Mouse (Mus musculus) heart, postnatal 0 days (tissue): Measurements from ENCODE around the gene Higd1b. TPM values are rescaled to one million over a fixed set of nuclear protein-coding genes. Genes with fewer than 3 reads are reported as not detected.

Experiments used
- ATAC-seq: fragments of 200-750 bp; cut with Nextera tagmentation; 2 replicates; pipeline ENCODE4 v1.8.0; 2017; ENCODE audit warnings: low read depth, moderate number of reproducible peaks, moderate library complexity; ENCODE audit not compliant: insufficient read depth
- DNase-seq: peaks from one replicate; pipeline ENCODE4 v3.0.0-alpha.2; 2016; ENCODE audit warnings: low spot score
- H3K27ac ChIP-seq: fragments of 300-500 bp; sonication (generic); 2 replicates; pipeline ENCODE4 v1.5.1; 2014; ENCODE audit warnings: low read depth, mild to moderate bottlenecking
- H3K27me3 ChIP-seq: fragments of 300-500 bp; sonication (generic); 2 replicates; pipeline ENCODE4 v1.6.1; 2014; ENCODE audit warnings: low read length, mixed read lengths; ENCODE audit not compliant: control insufficient read depth, insufficient read depth
- H3K36me3 ChIP-seq: fragments of 300-500 bp; sonication (generic); replicated peaks from 2 replicates; pipeline ENCODE4 v1.6.1; 2014; ENCODE audit warnings: low read length, mixed read lengths; ENCODE audit not compliant: control insufficient read depth, insufficient read depth
- H3K4me1 ChIP-seq: fragments of 300-500 bp; sonication (generic); 2 replicates; pipeline ENCODE4 v1.6.1; 2014; ENCODE audit warnings: antibody characterized with exemption; ENCODE audit not compliant: control insufficient read depth, insufficient read depth
- H3K4me2 ChIP-seq: fragments of 300-500 bp; sonication (generic); 2 replicates; pipeline ENCODE4 v1.6.1; 2014; ENCODE audit warnings: low read depth, mild to moderate bottlenecking, low read length, moderate library complexity
- H3K4me3 ChIP-seq: fragments of 300-500 bp; sonication (generic); 2 replicates; pipeline ENCODE4 v1.5.1; 2014; ENCODE audit warnings: low read depth, low read length
- H3K9ac ChIP-seq: fragments of 300-500 bp; sonication (generic); replicated peaks from 2 replicates; pipeline ENCODE4 v1.6.1; 2014; ENCODE audit warnings: low read depth, low read length, mixed read lengths
- H3K9me3 ChIP-seq: fragments of 300-500 bp; sonication (generic); replicated peaks from 2 replicates; pipeline ENCODE4 v1.6.1; 2016; ENCODE audit warnings: low read length; ENCODE audit not compliant: control insufficient read depth
- CTCF ChIP-seq: IDR thresholded peaks from 2 replicates; pipeline ENCODE4 v1.5.1; 2016; ENCODE audit warnings: antibody characterized with exemption, control low read depth, low read depth
- EP300 ChIP-seq: IDR thresholded peaks from 2 replicates; pipeline ENCODE4 v1.6.1; 2016; ENCODE audit warnings: antibody characterized with exemption, low read depth
- WGBS: fragments of 180-500 bp; shearing (Covaris S2); extraction: QIAGEN DNeasy Blood & Tissue Kit; methylation state at CpG from one replicate; pipeline ENCODE4 v1.1.7; 2014; 5-methylcytosine and 5-hydroxymethylcytosine counted together
- polyA plus RNA-seq: library from polyadenylated mRNA; unstranded; fragments of >200 nt; fragmentation: Nextera tagmentation; extraction: Ambion mirVana; gene quantifications from 2 replicates; pipeline ENCODE4 v1.2.1, GENCODE M21; 2015
- total RNA-seq: library from RNA; depleted of rRNA; stranded (reverse); fragments of >200 nt; gene quantifications from 2 replicates; pipeline ENCODE4 v1.2.3, GENCODE M21; 2014; ENCODE audit warnings: low replicate concordance

Higd1b gene
- total and polyA plus RNA-seq, 2 experiments from 2014 or later: 11.7 to 38.7 TPM

DNA sequence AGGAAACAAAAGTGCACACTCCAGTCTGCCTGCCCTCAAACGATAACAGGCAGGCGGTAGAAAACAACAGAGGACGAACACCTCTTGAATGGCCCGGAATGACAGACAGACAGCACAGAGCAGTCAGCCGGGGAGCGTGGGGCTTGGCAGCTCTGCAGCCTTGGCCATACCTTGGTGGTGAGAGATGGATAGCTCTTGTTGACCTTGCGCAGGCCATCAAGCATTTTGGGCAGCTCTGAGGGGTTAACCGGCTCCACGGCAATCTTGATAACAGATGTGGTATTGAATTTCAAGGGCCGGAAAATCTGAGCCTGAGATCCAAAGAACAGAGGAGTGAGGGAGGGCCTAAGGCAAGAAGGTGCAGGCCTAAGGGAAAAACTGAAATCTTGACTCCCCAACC lies 10.3 kb downstream of the Higd1b start:
- TF ChIP-seq CTCF: no peak
- no peak for TF ChIP-seq EP300
- H3K27me3 ChIP-seq: no peaks in the 10 kb centered on the region
- ATAC-seq: no peak
- WGBS: 79% methylated on average over 10 of the region's 10 CpGs
- no peak overlapping the region for H3K9ac ChIP-seq
- no peak for DNase-seq
- no peak overlapping the region for H3K4me3 ChIP-seq
- H3K4me2 ChIP-seq: no peak overlapping the region
- H3K9me3 ChIP-seq: no peaks in the 10 kb centered on the region
- peaks cover 98% of the 10 kb centered on the region for H3K36me3 ChIP-seq
- no peak overlapping the region for H3K27ac ChIP-seq
- H3K4me1 ChIP-seq: no peaks in the 10 kb centered on the region

GRCm38 (mm10) chr11:102851883-102852282 lies 16.2 kb downstream of the Higd1b start:
- peak; percentile 69; the same call in 1 of the 2 replicates for ATAC-seq
- no peak overlapping the region for H3K4me2 ChIP-seq

DNA sequence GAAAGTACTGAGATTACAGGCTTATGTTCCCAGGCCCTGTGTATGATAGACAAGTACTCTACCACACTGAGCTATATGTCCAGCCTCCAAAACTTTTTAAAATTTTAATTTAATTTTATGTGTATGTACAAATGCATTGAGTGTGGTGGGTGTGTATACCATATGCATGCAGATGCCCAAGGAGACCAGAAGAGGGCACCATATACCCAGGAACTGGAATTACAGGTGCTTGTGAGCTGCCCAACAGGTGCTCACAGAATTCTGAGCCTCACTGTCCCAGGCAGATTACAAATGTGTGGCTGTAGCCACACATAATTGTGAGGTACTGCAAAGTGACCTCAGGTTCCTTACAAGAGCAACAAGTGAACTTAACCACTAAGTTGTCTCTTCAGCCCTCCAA lies 18.1 kb downstream of the Higd1b start:
- no peaks in the 10 kb centered on the region for H3K27me3 ChIP-seq
- no peaks in the 10 kb centered on the region for H3K9me3 ChIP-seq
- peaks cover 80% of the 10 kb centered on the region for H3K36me3 ChIP-seq
- H3K27ac ChIP-seq: no peak overlapping the region
- H3K4me3 ChIP-seq: no peak overlapping the region
- TF ChIP-seq EP300: no peak
- no peak overlapping the region for H3K4me2 ChIP-seq
- H3K4me1 ChIP-seq: no peaks in the 10 kb centered on the region
- H3K9ac ChIP-seq: no peak overlapping the region
- DNase-seq (no peak), ATAC-seq (no peak)

More at GRCm38 (mm10) chr11:102851883-102852282, 16.2 kb downstream of the Higd1b start:
- peak; percentile 70 for TF ChIP-seq CTCF
- TF ChIP-seq EP300: no peak
- H3K27me3 ChIP-seq: no peaks in the 10 kb centered on the region
- no peaks in the 10 kb centered on the region for H3K4me1 ChIP-seq
- H3K27ac ChIP-seq: no peak overlapping the region
- H3K4me3 ChIP-seq: no peak overlapping the region
- H3K9ac ChIP-seq: no peak overlapping the region
- DNase-seq: peak; percentile 30
- H3K36me3 ChIP-seq: peaks cover 80% of the 10 kb centered on the region
- 61% methylated on average over 5 of the region's 5 CpGs for WGBS
- H3K9me3 ChIP-seq: no peaks in the 10 kb centered on the region

- H3K36me3 ChIP-seq: peaks cover 81% of the 10 kb centered on the region
- no peak overlapping the region for H3K9ac ChIP-seq
- TF ChIP-seq EP300: no peak
- no peak for TF ChIP-seq CTCF
- H3K4me3 ChIP-seq: no peak overlapping the region
- no peak for ATAC-seq
- DNase-seq: no peak
- H3K27ac ChIP-seq: no peak overlapping the region
- H3K9me3 ChIP-seq: no peaks in the 10 kb centered on the region
- no peak overlapping the region for H3K4me2 ChIP-seq
- H3K27me3 ChIP-seq: no peaks in the 10 kb centered on the region
- no peaks in the 10 kb centered on the region for H3K4me1 ChIP-seq
- 83% methylated on average over 6 of the region's 6 CpGs for WGBS
These were observed 20.3 kb downstream of the Higd1b start for GRCm38 (mm10) chr11:102855941-102856340.

- Histone ChIP-seq H3K4me2 (no peak overlapping the region), H3K36me3 (peaks cover 82% of the 10 kb centered on the region), H3K4me3 (no peak overlapping the region), H3K9me3 (no peaks in the 10 kb centered on the region), H3K4me1 (no peaks in the 10 kb centered on the region), H3K27ac (no peak overlapping the region), H3K9ac (no peak overlapping the region), H3K27me3 (no peaks in the 10 kb centered on the region)
- WGBS: 90% methylated on average over 11 of the region's 11 CpGs
- ATAC-seq (no peak), DNase-seq (no peak)
- no peak for TF ChIP-seq EP300
- no peak for TF ChIP-seq CTCF
These were observed 23.3 kb downstream of the Higd1b start for GRCm38 (mm10) chr11:102858951-102859350.

GRCm38 (mm10) chr11:102859933-102860332 lies 24.3 kb downstream of the Higd1b start:
- 86% methylated on average over 8 of the region's 8 CpGs for WGBS
- Histone ChIP-seq H3K9ac (no peak overlapping the region), H3K4me1 (no peaks in the 10 kb centered on the region), H3K4me3 (no peak overlapping the region), H3K27ac (no peak overlapping the region), H3K27me3 (no peaks in the 10 kb centered on the region), H3K4me2 (no peak overlapping the region), H3K36me3 (peaks cover 78% of the 10 kb centered on the region), H3K9me3 (no peaks in the 10 kb centered on the region)
- no peak for DNase-seq
- TF ChIP-seq EP300 (no peak), CTCF (no peak)
- ATAC-seq: no peak
